Mouse (Mus musculus) retina, embryonic 14.5 days (tissue): Measurements from ENCODE around the gene Mtif3.

Experiments used
- DNase-seq: peaks from one replicate; pipeline ENCODE4 v3.0.0-alpha.2; 2015; ENCODE audit warnings: low spot score

Gene Mtif3

DNA sequence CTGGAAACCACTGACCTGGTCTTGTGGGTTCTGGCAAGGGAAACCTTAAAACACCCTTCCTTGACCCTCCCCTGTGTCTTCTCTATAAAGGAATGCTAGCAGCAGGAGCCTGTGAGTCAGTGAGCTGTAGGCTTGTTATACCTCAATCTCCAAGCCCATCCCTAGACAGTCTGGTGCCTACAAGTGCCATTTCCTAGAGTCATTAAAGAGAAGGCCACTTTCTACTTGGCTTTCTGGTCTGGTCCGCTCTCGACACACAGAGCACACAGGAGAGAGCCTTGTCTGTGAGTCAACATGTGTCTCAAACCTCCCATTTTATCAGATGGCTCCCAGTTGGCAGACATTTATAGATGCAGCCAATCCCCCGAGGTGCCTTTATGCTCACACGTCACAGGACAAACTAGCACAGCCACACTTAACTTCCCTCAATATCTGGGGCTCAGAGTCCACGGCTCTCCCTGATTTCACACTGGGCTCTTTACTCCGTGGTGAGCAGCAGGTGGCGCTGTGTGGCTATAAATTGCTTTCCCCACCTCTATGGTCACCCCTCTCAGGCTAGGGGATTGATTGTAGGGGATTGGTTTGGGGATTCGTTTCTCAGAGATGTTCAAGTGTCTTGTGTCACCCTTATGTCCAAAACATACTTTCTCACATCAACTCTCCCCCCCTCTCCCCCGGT is 49.4 kb downstream of the Mtif3 start:
- DNase-seq, result peak; percentile 87

DNA sequence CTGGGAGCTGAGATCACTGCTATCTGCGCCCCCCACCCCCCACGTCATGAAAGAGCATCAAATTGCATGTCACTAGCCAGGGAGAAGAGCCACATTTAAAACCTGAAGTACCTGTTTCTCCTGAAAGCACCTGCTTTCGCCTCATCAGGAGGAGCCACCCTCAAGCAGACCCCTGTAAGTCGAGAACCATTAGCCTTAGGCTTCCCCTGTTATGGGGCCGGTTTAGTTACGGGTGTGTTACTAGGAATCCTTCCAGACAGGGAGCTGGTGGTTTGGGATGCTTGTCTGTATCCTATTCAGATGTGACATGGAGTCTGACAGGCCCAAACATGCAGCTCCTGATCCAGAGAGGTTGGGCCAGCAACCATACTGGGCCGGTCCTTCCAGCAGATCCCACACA is 50.2 kb downstream of the Mtif3 start:
- no peak for DNase-seq

- no peak for DNase-seq
Measured at GRCm38 (mm10) chr5:146912206-146912605, 51.4 kb downstream of the Mtif3 start.

DNA sequence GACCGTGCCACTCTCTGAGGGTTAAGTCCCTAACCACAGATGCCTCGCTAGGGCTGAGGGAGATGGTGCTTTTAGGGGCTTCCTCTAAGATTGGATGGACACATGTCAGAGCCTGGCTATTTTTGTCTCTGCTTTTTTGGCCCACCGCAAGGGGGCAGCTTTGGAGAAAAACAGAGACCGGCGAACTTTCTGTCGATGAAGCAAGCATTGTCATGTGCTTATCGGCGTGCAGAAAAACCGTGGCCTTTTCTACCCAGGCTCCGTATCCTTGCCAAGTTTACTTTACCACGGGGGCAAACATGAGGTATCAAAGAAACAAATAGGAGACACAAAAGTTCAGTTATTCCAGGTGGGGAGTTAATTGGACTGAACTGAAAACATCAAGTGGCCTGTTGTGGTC is 55.0 kb downstream of the Mtif3 start:
- DNase-seq, result no peak

- no peak for DNase-seq
Measured at GRCm38 (mm10) chr5:146907533-146907932, 56.1 kb downstream of the Mtif3 start.

DNA sequence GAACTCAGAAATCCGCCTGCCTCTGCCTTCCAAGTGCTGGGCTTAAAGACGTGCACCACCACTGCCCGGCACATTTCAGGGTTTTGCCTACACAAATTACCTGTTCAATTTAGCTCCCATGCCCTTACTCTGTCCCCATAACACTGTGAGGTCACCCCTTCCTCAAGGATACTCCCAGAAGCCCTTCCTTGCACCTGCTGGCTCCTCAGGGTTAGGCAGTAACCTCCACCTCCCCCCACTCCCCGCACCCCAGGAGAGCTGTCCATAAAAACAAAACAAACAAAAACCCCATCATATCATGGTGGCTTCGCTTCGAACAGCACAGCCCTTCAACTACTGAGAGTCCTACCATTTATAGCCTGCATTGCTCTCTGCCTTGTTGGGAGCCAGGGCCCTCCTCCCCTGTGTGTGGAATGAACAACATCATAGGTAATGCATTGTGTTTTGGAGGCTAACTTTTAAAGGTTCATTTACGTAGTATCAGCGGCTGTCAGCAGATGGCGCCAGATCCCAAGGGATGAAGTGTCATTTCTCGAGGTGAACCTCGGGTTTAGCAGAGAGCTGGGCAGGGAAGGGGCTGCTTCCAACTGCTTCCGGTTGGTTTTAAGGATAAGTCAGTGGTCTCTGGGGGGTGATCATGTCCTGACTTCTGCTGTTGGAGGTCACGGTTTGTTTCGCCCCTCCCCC is 58.0 kb downstream of the Mtif3 start:
- peak; percentile 88 for DNase-seq

DNA sequence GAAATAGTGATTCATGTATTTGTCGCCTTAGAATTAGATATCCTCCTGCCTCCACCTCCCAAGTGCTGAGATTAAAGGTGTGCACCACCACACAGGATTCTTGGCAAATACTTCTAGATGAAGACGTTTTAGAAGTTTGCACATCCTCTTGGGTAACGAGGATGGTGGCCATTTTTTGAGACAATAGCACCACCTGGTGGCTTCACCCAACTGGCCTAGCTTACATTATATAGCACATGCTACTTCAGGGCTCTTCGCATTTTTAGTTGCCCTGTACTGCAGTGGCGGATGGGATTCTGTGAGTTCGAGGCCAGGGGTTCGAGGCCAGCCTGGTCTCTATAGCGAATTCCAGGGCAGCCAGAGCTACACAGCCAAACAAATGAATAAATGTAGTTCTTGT is 59.2 kb downstream of the Mtif3 start:
- peak; percentile 89 for DNase-seq
